ENCODE assay signal across 28 mouse cellular contexts in the genomic region with DNA sequence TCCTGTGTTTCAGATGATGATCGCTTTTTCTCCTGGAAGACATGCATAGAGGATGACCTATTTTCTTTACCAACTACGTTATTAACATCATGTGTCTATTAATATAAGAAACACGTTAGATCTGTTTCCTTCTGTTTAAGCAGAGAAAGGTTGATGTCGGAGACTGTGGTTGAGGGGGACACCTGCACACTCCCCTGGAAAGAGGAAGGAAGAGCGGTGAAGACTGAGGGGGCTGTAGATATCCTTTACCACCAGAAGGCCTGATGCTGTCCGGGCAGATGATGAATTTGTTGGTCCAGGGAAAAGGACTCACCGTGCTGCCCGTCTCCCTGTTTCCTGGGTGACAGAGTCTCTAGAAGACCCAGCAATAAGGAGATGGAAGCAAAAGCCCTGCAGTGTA. TPM values are rescaled to one million over a fixed set of nuclear protein-coding genes. Genes with fewer than 3 reads are reported as not detected.
DNase-seq lines count a peak whose midpoint lies in the region; ATAC-seq and TF ChIP-seq lines count a peak whose summit lies in the region.
"Had no signal": no experiment of that assay in that cellular context is flagged by ENCODE, and none has a peak within 500 bp of the region (broad histone marks: within the 10 kb centered on the region; RNA-seq: fewer than 3 reads in every experiment).

No protein-coding gene starts in this region.

- no peak overlapping the region for H3K4me2 ChIP-seq in stomach, postnatal 0 days (replicated peaks; ENCODE audit: low read depth)
- H3K4me2 ChIP-seq: forebrain, embryonic 13.5 days; heart, embryonic 12.5 days; hindbrain, embryonic 15.5 days; midbrain, embryonic 12.5 days; neural tube, embryonic 13.5 days had no signal

- peaks cover 12% of the 10 kb centered on the region; the same call in 1 of the 2 replicates for H3K4me1 ChIP-seq in bone marrow macrophage, adult 2 months (ENCODE audit: control insufficient read depth, insufficient read depth, low read length)
- peaks cover 28% of the 10 kb centered on the region for H3K4me1 ChIP-seq in embryonic facial prominence, embryonic 10.5 days
- no peaks in the 10 kb centered on the region for H3K4me1 ChIP-seq in stomach, postnatal 0 days (replicated peaks; ENCODE audit: control insufficient read depth, insufficient read depth)

- H3K4me3 ChIP-seq in bone marrow macrophage, adult 2 months (ENCODE audit: insufficient read depth, low read length): peak overlapping the region; percentile 58; the same call in 1 of the 2 replicates
- H3K4me3 ChIP-seq in embryonic facial prominence, embryonic 10.5 days: no peak overlapping the region
- H3K4me3 ChIP-seq in stomach, postnatal 0 days (ENCODE audit: low read depth, low read length): no peak overlapping the region
- H3K4me3 ChIP-seq: forebrain, embryonic 13.5 days; heart, embryonic 12.5 days; hindbrain, embryonic 15.5 days; limb, embryonic 12.5 days; midbrain, embryonic 12.5 days; neural tube, embryonic 13.5 days had no signal

- H3K27ac ChIP-seq in bone marrow macrophage, adult 2 months (ENCODE audit: insufficient read depth, low read depth, low read length): no peak overlapping the region
- H3K27ac ChIP-seq in embryonic facial prominence, embryonic 10.5 days (replicated peaks): no peak overlapping the region
- H3K27ac ChIP-seq in stomach, postnatal 0 days (replicated peaks): no peak overlapping the region
- H3K27ac ChIP-seq: forebrain, embryonic 13.5 days; hindbrain, embryonic 15.5 days; limb, embryonic 12.5 days; liver, embryonic 14.5 days; macrophage; midbrain, embryonic 12.5 days; neural tube, embryonic 13.5 days had no signal

- H3K9ac ChIP-seq in stomach, postnatal 0 days (ENCODE audit: low read length): no peak overlapping the region
- H3K9ac ChIP-seq: forebrain, embryonic 13.5 days; heart, embryonic 12.5 days; hindbrain, embryonic 15.5 days; limb, embryonic 12.5 days; liver, embryonic 14.5 days; midbrain, embryonic 12.5 days; neural tube, embryonic 13.5 days had no signal

- WGBS in embryonic facial prominence, embryonic 10.5 days: 89% methylated on average over 8 of the region's 8 CpGs
- WGBS in stomach, postnatal 0 days: 87% methylated on average over 8 of the region's 8 CpGs

- TF ChIP-seq POLR2A in bone marrow macrophage, adult 2 months (IDR thresholded peaks at IDR 0.05; ENCODE audit: borderline replicate concordance, low read depth, low read length): no peak

- intact Hi-C loops in heart, postnatal 14 days (cut with DNase I): no loop called here

- no peak for TF ChIP-seq CTCF in bone marrow macrophage, adult 2 months (IDR thresholded peaks at IDR 0.05; ENCODE audit: low read depth, low read length)
- TF ChIP-seq CTCF in stomach, postnatal 0 days (IDR thresholded peaks at IDR 0.05; ENCODE audit: low read depth): no peak

- peak; percentile 44 for DNase-seq in heart, adult 11 months
- DNase-seq in heart, postnatal 14 days: no peak
- DNase-seq in spleen, adult 12 weeks (ENCODE audit: low spot score): peak; percentile 2
- DNase-seq in spleen, postnatal 10 days (ENCODE audit: low spot score in 2 of 2): no peak
- no peak for DNase-seq in embryonic facial prominence, embryonic 10.5 days (ENCODE audit: low spot score)
- DNase-seq in stomach, postnatal 0 days (ENCODE audit: low spot score): no peak
- DNase-seq: adrenal gland, adult 2 months; cerebellum, adult 2 months; cerebellum, postnatal 25 days; retina, postnatal 1 day; right cerebral cortex, postnatal 25 days had no signal

- TF ChIP-seq EP300 in stomach, postnatal 0 days (optimal IDR thresholded peaks at IDR 0.05): no peak

- H3K27me3 ChIP-seq in embryonic facial prominence, embryonic 10.5 days (replicated peaks; ENCODE audit: low read depth, poor library complexity, severe bottlenecking): 0 out of 2 replicates have a peak, but pooled peaks cover 5% of the 10 kb centered on the region
- H3K27me3 ChIP-seq in stomach, postnatal 0 days (ENCODE audit: control insufficient read depth, insufficient read depth, low read length): no peaks in the 10 kb centered on the region
- H3K27me3 ChIP-seq: forebrain, embryonic 13.5 days; hindbrain, embryonic 15.5 days; neural tube, embryonic 13.5 days had no signal

- no peaks in the 10 kb centered on the region for H3K9me3 ChIP-seq in embryonic facial prominence, embryonic 10.5 days
- no peaks in the 10 kb centered on the region for H3K9me3 ChIP-seq in stomach, postnatal 0 days (ENCODE audit: control insufficient read depth, low read length)
- H3K9me3 ChIP-seq: forebrain, embryonic 13.5 days; hindbrain, embryonic 15.5 days; limb, embryonic 12.5 days; midbrain, embryonic 12.5 days; neural tube, embryonic 13.5 days had no signal

- ATAC-seq in monocyte, adult 5-6 weeks (replicated peaks; ENCODE audit: insufficient number of reproducible peaks, low FRiP score, low TSS enrichment, poor library complexity, severe bottlenecking): 0 out of 2 replicates have a peak, but pooled peaks have one; percentile 4
- ATAC-seq in stomach, postnatal 0 days (ENCODE audit: low FRiP score, low TSS enrichment): no peak
- ATAC-seq: forebrain, embryonic 13.5 days had no signal

- H3K36me3 ChIP-seq in embryonic facial prominence, embryonic 10.5 days (replicated peaks): no peaks in the 10 kb centered on the region
- H3K36me3 ChIP-seq in stomach, postnatal 0 days (ENCODE audit: control insufficient read depth, insufficient read depth, low read length): no peaks in the 10 kb centered on the region
- H3K36me3 ChIP-seq: heart, embryonic 12.5 days; hindbrain, embryonic 15.5 days; limb, embryonic 12.5 days; midbrain, embryonic 12.5 days; neural tube, embryonic 13.5 days had no signal

RNA-seq across cellular contexts. Expression of a gene that starts 28.5 kb away (rescaled TPM):
- not detected for total RNA-seq in heart, postnatal 14 days (2021)
- polyA plus RNA-seq in bone marrow macrophage, adult 2 months (2012; ENCODE audit: insufficient read depth, insufficient read length, missing spikeins): not detected in 2 replicates
- total RNA-seq in monocyte, adult 5-6 weeks (2017): 2.8 TPM in 1 of 3 replicates, not detected in the others
- polyA plus RNA-seq in embryonic facial prominence, embryonic 10.5 days (2016; fragmentation: Nextera tagmentation; extraction: Ambion mirVana): not detected in 2 replicates
- polyA plus RNA-seq in stomach, postnatal 0 days (2015; fragmentation: Nextera tagmentation; extraction: Ambion mirVana): 0.18 and 0.23 TPM in 2 replicates
- total RNA-seq: adrenal gland, adult 2 months; adrenal gland, postnatal 4 days; gastrocnemius, adult 8-10 months; heart, adult 18-20 months; heart, postnatal 36 days; layer of hippocampus, adult 18-20 months; left cerebral cortex, postnatal 14 days; MEL had no signal
- polyA plus RNA-seq: adrenal gland, adult 2 months; forebrain, embryonic 13.5 days; heart, embryonic 12.5 days; macrophage had no signal

Comparison
In these comparisons a context has a peak if more than half of its experiments do, and no peak if none do; other contexts are left out.
1. DNase-seq: peak in heart, adult 11 months (single experiment) and spleen, adult 12 weeks (single experiment); none in heart, postnatal 14 days (0 of 2), spleen, postnatal 10 days (0 of 2), embryonic facial prominence, embryonic 10.5 days (single experiment) and stomach, postnatal 0 days (single experiment).